Mouse (Mus musculus) frontal cortex, adult (tissue): ENCODE data around the gene Dlx2.
A peak's percentile ranks its signal among the peaks of the same experiment; 100 is the strongest.

ENCODE experiments used
- ATAC-seq: cut with Nextera tagmentation; 2 replicates; pipeline ENCODE4 v1.9.2; 2017; ENCODE audit warnings: mild to moderate bottlenecking, moderate library complexity, mixed read lengths; ENCODE audit not compliant: low TSS enrichment

The Dlx2 gene

GRCm38 (mm10) chr2:71540611-71541417 is 5.7 kb downstream of the Dlx2 start:
- ATAC-seq: no peak

- ATAC-seq: no peak
Measured at GRCm38 (mm10) chr2:71534242-71535052, 12.1 kb downstream of the Dlx2 start.

GRCm38 (mm10) chr2:71533094-71533493 is 13.5 kb downstream of the Dlx2 start:
- ATAC-seq: no peak

GRCm38 (mm10) chr2:71531990-71532970 is 14.3 kb downstream of the Dlx2 start:
- no peak for ATAC-seq

GRCm38 (mm10) chr2:71531124-71531590 is 15.4 kb downstream of the Dlx2 start:
- ATAC-seq: no peak

- ATAC-seq: no peak
Measured at GRCm38 (mm10) chr2:71530391-71531123, 16.0 kb downstream of the Dlx2 start.

- peak; percentile 71 for ATAC-seq
Measured at GRCm38 (mm10) chr2:71529511-71530351, 16.8 kb downstream of the Dlx2 start.

- 0 out of 2 replicates have a peak, but pooled peaks have one; percentile 21 for ATAC-seq
Measured at GRCm38 (mm10) chr2:71528714-71529510, 17.6 kb downstream of the Dlx2 start.

- ATAC-seq: no peak
Measured at GRCm38 (mm10) chr2:71528014-71528713, 18.4 kb downstream of the Dlx2 start, which contains the start of gene Dlx1. Gene Dlx1 (plus strand): TSS chr2:71528113.

GRCm38 (mm10) chr2:71527323-71528013 is 19.1 kb downstream of the Dlx2 start:
- ATAC-seq: no peak

GRCm38 (mm10) chr2:71526595-71527322 is 19.8 kb downstream of the Dlx2 start:
- ATAC-seq: no peak

- ATAC-seq: no peak
Measured at GRCm38 (mm10) chr2:71524763-71525162, 21.8 kb downstream of the Dlx2 start.

- no peak for ATAC-seq
Measured at GRCm38 (mm10) chr2:71523431-71523830, 23.1 kb downstream of the Dlx2 start.

GRCm38 (mm10) chr2:71522871-71523270 is 23.7 kb downstream of the Dlx2 start:
- ATAC-seq: no peak

GRCm38 (mm10) chr2:71517466-71518099 is 29.0 kb downstream of the Dlx2 start:
- no peak for ATAC-seq

- no peak for ATAC-seq
Measured at GRCm38 (mm10) chr2:71516995-71517394, 29.6 kb downstream of the Dlx2 start.

- no peak for ATAC-seq
Measured at GRCm38 (mm10) chr2:71512326-71512725, 34.2 kb downstream of the Dlx2 start.
